Mouse (Mus musculus): ENCODE measurements around the gene Olfr1199.

The Olfr1199 gene

DNA sequence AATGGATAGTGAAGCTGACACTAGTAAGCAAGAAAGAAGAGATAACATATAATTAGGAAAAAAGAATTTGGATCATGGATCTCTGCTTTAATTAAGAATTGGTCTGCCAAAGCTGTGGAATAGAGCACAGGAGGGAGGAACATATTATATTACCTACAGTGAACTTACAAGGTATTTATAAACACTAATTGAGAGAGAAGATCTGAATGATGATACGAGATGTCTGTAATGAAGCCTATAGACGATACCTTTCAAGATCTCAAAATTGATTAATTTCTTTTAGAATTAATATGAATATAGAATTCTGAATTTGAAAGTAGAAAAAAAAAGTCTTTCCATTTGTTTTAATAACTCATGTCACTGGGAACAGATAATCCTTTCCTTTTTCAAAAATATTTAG lies at the start of gene Olfr1199:
TSS of gene Olfr1199 (minus strand) at position 101 of the 400 bp plus-strand sequence.
- no peak for DNase-seq (ENCODE audit: low spot score in 2 of 2)

DNA sequence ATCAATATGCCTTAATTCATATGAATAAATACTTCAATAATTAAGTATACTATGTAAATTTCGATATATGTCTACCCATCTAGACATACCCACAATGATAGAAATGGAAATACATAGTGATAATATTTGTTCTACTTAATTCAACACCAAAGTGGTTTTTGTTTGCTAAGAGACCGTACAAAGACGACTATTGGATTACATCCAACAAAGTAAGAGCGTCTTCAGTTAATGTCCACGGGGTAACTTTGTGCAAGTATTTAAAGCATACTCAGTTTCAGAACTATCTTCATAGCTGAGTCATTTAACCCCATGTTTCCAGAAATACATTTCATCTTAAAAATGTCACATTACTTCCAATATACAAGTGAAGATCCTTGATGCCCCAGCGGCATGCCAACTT lies 32.5 kb upstream of the Olfr1199 start, which contains the start of gene Olfr1201:
TSS of gene Olfr1201 (plus strand) at position 301 of the 400 bp plus-strand sequence.
- no peak for DNase-seq (ENCODE audit: low spot score in 2 of 2)

DNA sequence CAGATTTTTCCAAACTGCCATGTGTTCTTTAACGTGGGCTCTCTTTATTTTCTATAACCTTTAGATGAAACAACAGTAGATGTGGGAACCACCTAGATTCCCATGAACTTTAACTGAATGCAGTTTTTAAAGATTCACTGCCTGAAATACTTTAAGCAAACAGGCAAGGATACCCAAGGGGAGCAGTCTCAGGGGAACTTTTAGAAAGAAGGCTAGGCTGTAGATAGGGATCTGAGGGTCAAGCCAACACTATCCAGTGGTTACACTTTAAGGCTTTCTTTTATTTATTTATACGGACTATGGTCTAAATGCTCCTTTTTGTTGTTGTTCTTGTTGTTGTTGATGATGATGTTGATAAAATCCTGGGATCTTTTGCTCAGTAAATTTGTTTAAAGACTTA lies 10.1 kb upstream of the Olfr1199 start, which contains the start of gene Olfr1200:
TSS of gene Olfr1200 (minus strand) at position 101 of the 400 bp plus-strand sequence.
- DNase-seq (ENCODE audit: low spot score in 2 of 2), result no peak

DNA sequence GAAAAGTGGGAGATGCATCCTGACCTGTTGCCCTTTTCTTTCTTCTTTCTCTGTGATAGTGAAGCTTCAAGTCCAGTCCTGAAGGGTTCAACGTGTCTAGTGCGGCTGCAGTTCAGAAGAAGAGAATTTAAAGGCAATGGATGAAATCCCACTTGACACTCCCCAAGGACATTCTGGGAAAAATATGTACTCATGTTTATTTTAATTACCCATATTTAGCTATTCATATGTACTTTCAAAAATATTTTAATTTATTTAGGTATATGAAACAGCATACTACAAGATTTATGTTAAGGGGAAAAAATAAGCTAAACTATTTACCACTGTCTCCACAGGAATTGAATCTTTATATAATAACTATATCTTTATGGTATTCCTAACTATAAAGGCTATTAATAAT lies 9.0 kb downstream of the Olfr1199 start, which contains the start of gene Olfr1198:
TSS of gene Olfr1198 (minus strand) at position 101 of the 400 bp plus-strand sequence.
- no peak for DNase-seq (ENCODE audit: low spot score in 2 of 2)

DNA sequence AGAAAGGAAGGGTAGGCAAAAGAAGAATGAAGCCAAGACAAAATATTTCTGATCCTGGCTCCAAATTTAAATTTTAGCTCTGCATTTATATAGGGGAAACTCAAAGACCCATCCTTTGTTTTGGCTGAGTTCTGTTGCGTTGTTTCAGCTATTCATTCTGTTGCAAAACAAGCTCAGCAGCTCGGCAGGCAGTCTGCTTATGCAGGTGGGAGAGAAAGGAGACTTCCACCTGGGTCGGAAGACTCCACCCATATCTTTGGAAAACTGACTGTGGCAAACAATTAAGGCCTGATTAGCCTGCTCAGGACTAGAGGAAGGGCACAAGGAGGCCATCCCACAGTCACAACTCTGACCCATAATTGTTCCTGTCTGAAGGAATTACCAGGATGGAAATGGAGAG lies 16.9 kb downstream of the Olfr1199 start:
- no peak for DNase-seq (ENCODE audit: low spot score in 2 of 2)

DNA sequence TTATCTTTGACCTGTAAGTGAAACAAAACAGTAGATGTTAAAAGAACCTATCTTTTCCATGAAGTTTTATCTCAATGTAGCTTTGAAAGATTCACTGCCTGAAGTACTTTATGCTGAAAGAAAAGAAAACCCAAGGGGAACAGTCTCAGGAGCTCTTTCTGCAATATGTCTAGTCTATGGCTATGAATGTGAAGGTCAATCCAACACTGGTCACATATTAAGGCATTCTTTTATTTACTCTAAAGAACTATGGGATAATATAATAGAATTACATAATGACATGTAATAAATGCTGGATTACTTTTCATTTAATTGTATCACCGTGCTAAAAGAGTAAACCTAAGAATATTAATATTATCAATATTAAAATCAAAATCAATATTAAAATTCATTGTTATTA lies 28.0 kb downstream of the Olfr1199 start, which contains the start of gene Olfr1197:
TSS of gene Olfr1197 (minus strand) at position 101 of the 400 bp plus-strand sequence.
- no peak for DNase-seq (ENCODE audit: low spot score in 2 of 2)

DNA sequence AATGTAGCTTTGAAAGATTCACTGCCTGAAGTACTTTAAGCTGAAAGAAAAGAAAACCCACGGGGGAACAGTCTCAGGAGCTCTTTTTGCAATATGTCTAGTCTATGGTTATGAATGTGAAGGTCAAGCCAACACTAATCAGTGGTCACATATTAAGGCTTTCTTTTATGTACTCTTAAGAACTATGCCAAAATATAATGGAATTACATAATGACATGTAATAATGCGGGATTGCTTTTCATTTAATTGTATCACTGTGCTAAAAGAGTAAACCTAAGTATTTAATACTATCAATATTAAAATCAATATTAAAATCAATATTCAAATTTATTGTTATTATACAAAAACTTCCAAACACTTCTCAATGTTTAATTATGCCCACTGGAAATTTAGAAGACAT lies 55.8 kb downstream of the Olfr1199 start, which contains the start of gene Olfr1196:
TSS of gene Olfr1196 (minus strand) at position 101 of the 400 bp plus-strand sequence.
- DNase-seq (ENCODE audit: low spot score in 2 of 2), result no peak

Data from right cerebral cortex, adult 2 months (tissue).